Mouse (Mus musculus) stomach, postnatal 0 days (tissue): ENCODE measurements around the gene Ext2. TPM values are rescaled to one million over a fixed set of nuclear protein-coding genes. Genes with fewer than 3 reads are reported as not detected.

ENCODE experiments used
- ATAC-seq: fragments of 200-750 bp; cut with Nextera tagmentation; 2 replicates; pipeline ENCODE4 v1.8.0; 2017; ENCODE audit not compliant: low FRiP score, low TSS enrichment
- DNase-seq: peaks from one replicate; pipeline ENCODE4 v3.0.0-alpha.2; 2016; ENCODE audit warnings: low spot score
- H3K27ac ChIP-seq: fragments of 300-500 bp; sonication (generic); replicated peaks from 2 replicates; pipeline ENCODE4 v1.5.1; 2014; ENCODE audit warnings: mild to moderate bottlenecking, control low read depth
- H3K27me3 ChIP-seq: fragments of 300-500 bp; sonication (generic); 2 replicates; pipeline ENCODE4 v1.6.1; 2014; ENCODE audit warnings: low read length; ENCODE audit not compliant: control insufficient read depth, insufficient read depth
- H3K36me3 ChIP-seq: fragments of 300-500 bp; sonication (generic); 2 replicates; pipeline ENCODE4 v1.6.1; 2014; ENCODE audit warnings: low read length, mixed read lengths; ENCODE audit not compliant: control insufficient read depth, insufficient read depth
- H3K4me1 ChIP-seq: fragments of 300-500 bp; sonication (generic); replicated peaks from 2 replicates; pipeline ENCODE4 v1.6.1; 2014; ENCODE audit warnings: antibody characterized with exemption; ENCODE audit not compliant: control insufficient read depth, insufficient read depth
- H3K4me2 ChIP-seq: fragments of 300-500 bp; sonication (generic); replicated peaks from 2 replicates; pipeline ENCODE4 v1.6.1; 2014; ENCODE audit warnings: low read depth, mild to moderate bottlenecking, control low read depth, moderate library complexity
- H3K4me3 ChIP-seq: fragments of 300-500 bp; sonication (generic); 2 replicates; pipeline ENCODE4 v1.5.1; 2014; ENCODE audit warnings: low read depth, low read length, control low read depth
- H3K9ac ChIP-seq: fragments of 300-500 bp; sonication (generic); 2 replicates; pipeline ENCODE4 v1.6.1; 2014; ENCODE audit warnings: mild to moderate bottlenecking, low read length, control low read depth, mixed read lengths
- H3K9me3 ChIP-seq: fragments of 300-500 bp; sonication (generic); 2 replicates; pipeline ENCODE4 v1.6.1; 2016; ENCODE audit warnings: low read length; ENCODE audit not compliant: control insufficient read depth
- CTCF ChIP-seq: IDR thresholded peaks from 2 replicates; pipeline ENCODE4 v1.5.1; 2016; ENCODE audit warnings: antibody characterized with exemption, low read depth, mild to moderate bottlenecking, moderate library complexity
- EP300 ChIP-seq: optimal IDR thresholded peaks from 2 replicates; pipeline ENCODE3; 2016; ENCODE audit warnings: antibody characterized with exemption
- WGBS: fragments of 180-500 bp; shearing (Covaris S2); extraction: QIAGEN DNeasy Blood & Tissue Kit; methylation state at CpG from one replicate; pipeline ENCODE4 v1.1.7; 2014; 5-methylcytosine and 5-hydroxymethylcytosine counted together
- polyA plus RNA-seq: library from polyadenylated mRNA; unstranded; fragments of >200 nt; fragmentation: Nextera tagmentation; extraction: Ambion mirVana; gene quantifications from 2 replicates; pipeline ENCODE4 v1.2.1, GENCODE M21; 2015

Gene Ext2
- polyA plus RNA-seq, 1 experiment from 2014 or later = 51.2 TPM

DNA sequence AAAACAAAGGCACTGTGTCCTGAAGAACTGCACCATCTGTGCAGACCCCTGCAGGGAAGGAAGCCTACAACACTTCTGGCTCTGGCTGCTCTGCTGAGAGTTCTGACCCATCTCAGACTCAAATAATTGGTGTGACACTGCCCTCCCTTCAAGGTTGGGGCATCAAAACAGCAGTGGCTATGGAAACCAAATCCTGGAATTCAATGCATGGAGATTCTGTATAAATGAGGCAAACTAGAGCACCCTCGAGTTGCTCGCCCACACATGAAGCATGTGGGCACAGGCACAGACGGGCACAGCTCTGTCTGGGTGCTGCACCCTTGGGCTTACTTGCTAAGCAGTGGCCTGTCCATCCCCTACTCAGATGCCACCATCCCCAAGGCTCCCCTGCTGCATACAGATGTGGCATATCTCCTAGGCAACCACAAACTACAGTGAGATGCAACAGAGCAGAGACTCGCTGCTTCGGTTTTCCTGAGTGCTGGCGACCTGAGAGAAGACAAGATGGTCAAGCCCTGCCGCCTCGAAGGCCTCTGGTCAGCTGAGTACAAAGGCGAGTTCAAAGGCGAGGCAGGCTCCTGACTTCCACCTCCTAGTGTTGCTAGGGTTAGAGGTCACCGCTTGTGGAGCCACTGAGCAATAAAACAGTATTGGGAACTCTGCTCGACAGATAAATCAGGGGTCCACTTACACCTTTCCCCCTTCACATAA lies 37.5 kb downstream of the Ext2 start:
- ATAC-seq (no peak), DNase-seq (no peak)
- no peaks in the 10 kb centered on the region for H3K9me3 ChIP-seq
- H3K9ac ChIP-seq = no peak overlapping the region
- H3K4me1 ChIP-seq = no peaks in the 10 kb centered on the region
- H3K4me2 ChIP-seq = no peak overlapping the region
- H3K4me3 ChIP-seq = no peak overlapping the region
- H3K27ac ChIP-seq = no peak overlapping the region
- H3K27me3 ChIP-seq = no peaks in the 10 kb centered on the region
- no peaks in the 10 kb centered on the region; the same call in 1 of the 2 replicates for H3K36me3 ChIP-seq
- 70% methylated on average over 12 of the region's 12 CpGs for whole genome bisulfite sequencing
- no peak for TF ChIP-seq EP300
- TF ChIP-seq CTCF = no peak

DNA sequence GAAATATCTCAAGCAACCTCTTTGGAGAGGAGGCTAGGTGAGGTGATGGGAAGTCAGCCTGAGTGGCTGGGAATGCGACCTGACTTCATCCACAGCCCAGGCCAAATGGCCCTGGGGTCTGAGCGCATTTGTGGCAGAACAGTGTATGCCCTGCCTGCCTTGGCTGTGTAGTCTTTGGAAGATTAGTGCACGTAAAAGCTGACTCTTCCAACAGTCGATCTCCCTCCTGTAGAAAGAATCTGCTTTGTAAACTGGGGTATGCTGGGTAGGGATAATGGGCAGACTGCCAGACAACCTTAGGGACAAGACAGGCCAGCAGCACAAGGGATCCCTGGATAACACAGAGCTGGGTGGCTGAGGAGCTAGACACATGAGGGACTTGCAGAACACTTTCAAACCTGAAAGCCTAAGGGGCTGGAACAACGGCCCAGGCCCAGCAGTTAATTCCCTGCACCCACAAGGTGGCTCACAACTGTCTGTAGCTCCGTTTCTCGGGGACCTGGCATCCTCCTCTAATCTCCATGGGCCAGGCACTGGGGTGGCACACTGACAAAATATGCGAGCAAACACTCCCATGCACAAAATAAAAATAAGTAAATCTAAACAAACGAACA lies 38.3 kb downstream of the Ext2 start:
- no peak overlapping the region for H3K4me2 ChIP-seq
- H3K4me1 ChIP-seq = no peaks in the 10 kb centered on the region
- ATAC-seq = no peak
- DNase-seq = no peak
- 70% methylated on average over 9 of the region's 9 CpGs for WGBS
- H3K27me3 ChIP-seq = no peaks in the 10 kb centered on the region
- H3K4me3 ChIP-seq = no peak overlapping the region
- no peak for TF ChIP-seq EP300
- no peak for TF ChIP-seq CTCF
- H3K9ac ChIP-seq = no peak overlapping the region
- H3K36me3 ChIP-seq = no peaks in the 10 kb centered on the region
- no peak overlapping the region for H3K27ac ChIP-seq
- no peaks in the 10 kb centered on the region for H3K9me3 ChIP-seq

DNA sequence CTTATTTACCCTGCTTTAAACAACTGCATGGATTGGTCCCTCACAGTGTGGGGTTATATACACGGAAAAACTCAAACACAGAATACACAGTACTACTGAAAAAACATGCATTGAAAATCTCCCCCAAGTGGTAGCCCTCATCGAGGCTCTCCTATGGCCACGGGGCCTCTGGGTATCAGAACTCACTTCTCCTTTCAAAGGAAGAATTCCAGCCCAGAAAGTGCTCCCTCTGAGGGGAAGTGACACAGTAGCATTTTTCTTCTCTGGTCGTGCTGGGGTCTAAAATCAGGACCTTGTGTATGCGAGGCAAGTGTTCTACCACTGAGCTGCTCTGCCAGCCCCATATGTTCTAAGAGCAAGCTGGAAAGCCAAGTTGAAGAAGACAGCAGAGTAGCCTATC lies 39.7 kb downstream of the Ext2 start:
- Histone ChIP-seq H3K9ac (no peak overlapping the region), H3K4me2 (no peak overlapping the region), H3K4me1 (no peaks in the 10 kb centered on the region), H3K36me3 (no peaks in the 10 kb centered on the region), H3K9me3 (no peaks in the 10 kb centered on the region), H3K27ac (no peak overlapping the region), H3K4me3 (no peak overlapping the region), H3K27me3 (no peaks in the 10 kb centered on the region)
- no peak for ATAC-seq
- 53% methylated on average over 5 of the region's 5 CpGs for WGBS
- DNase-seq = no peak
- TF ChIP-seq EP300 = no peak
- TF ChIP-seq CTCF = no peak

DNA sequence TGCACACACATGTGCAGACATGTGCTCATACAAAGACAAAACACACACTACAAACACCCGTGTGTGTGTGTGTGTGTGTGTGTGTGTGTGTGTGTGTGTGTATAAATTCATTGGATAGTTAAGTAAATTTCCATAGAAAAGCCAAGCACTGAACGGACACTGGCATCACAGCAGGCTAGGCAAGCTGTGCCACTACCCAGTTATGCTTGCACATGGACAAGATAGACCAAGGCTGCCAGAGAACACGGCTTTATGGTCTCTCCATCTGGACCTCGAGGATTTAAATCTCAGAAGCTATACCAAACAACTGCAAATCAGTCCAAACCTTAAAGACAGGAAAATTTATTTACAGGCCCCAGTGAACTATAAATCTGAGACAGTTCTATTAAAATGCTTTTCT lies 40.2 kb downstream of the Ext2 start:
- H3K9me3 ChIP-seq = no peaks in the 10 kb centered on the region
- ATAC-seq (no peak), DNase-seq (no peak)
- H3K4me3 ChIP-seq = no peak overlapping the region
- H3K27ac ChIP-seq = no peak overlapping the region
- H3K4me1 ChIP-seq = no peaks in the 10 kb centered on the region
- H3K36me3 ChIP-seq = no peaks in the 10 kb centered on the region
- H3K27me3 ChIP-seq = no peaks in the 10 kb centered on the region
- H3K4me2 ChIP-seq = no peak overlapping the region
- no peak overlapping the region for H3K9ac ChIP-seq
- 52% methylated on average over 4 of the region's 4 CpGs for WGBS
- TF ChIP-seq EP300 (no peak), CTCF (no peak)

DNA sequence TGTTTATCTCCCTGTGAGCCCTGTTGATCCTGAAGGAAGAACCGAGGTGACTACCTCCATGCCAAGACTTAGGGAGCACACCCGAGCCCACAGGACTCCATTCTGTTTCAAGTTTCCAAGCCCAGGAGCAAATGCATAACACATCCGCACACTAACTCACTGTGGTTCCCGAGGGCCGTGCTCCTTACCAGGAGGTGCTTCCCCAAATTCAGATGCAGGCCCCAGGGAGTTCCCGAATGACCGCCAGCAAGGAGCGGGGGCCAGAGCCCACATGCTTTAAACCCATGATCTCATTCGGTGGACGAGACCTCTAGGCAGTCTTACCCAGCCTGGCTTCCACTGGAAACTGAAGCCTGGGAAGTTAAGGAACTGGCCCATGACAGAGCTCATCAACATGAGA lies 41.8 kb downstream of the Ext2 start:
- WGBS = 67% methylated on average over 10 of the region's 10 CpGs
- TF ChIP-seq EP300 (no peak), CTCF (no peak)

DNA sequence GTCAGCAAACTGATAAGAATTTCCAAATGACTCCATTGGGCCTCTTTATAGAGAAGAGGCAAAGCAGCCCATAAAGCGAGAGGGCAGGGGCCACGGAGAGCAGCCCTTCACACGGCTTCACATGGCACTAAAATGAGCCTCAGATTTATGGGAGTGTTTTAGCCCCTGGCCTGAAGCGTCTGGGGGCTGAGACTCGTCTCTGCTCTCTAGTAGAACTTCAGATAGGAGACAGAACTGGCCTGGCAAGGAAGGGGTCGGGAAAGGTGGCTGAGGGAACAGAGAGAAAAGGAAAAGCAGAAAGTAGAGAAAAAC lies 42.5 kb downstream of the Ext2 start:
- Histone ChIP-seq H3K27me3 (no peaks in the 10 kb centered on the region), H3K9ac (no peak overlapping the region), H3K4me2 (no peak overlapping the region), H3K4me3 (no peak overlapping the region), H3K36me3 (no peaks in the 10 kb centered on the region), H3K4me1 (no peaks in the 10 kb centered on the region), H3K9me3 (no peaks in the 10 kb centered on the region), H3K27ac (no peak overlapping the region)
- WGBS = 45% methylated on average over 6 of the region's 6 CpGs
- no peak for ATAC-seq
- DNase-seq = no peak
- no peak for TF ChIP-seq EP300
- TF ChIP-seq CTCF = no peak

More for the DNA sequence above, 41.8 kb downstream of the Ext2 start:
- no peaks in the 10 kb centered on the region for H3K9me3 ChIP-seq
- H3K36me3 ChIP-seq = no peaks in the 10 kb centered on the region
- no peaks in the 10 kb centered on the region for H3K4me1 ChIP-seq
- no peak overlapping the region for H3K4me2 ChIP-seq
- H3K9ac ChIP-seq = no peak overlapping the region
- no peaks in the 10 kb centered on the region for H3K27me3 ChIP-seq
- no peak for DNase-seq
- H3K4me3 ChIP-seq = no peak overlapping the region
- H3K27ac ChIP-seq = no peak overlapping the region
- ATAC-seq = no peak
